Mouse (Mus musculus): Measurements from ENCODE around the gene Cpa5. TPM values are rescaled to one million over a fixed set of nuclear protein-coding genes. Genes with fewer than 3 reads are reported as not detected.

Cpa5 gene
- polyA plus RNA-seq, 1 experiment: not detected

GRCm38 (mm10) chr6:30591851-30592404 is 18.9 kb upstream of the Cpa5 start:
- TF ChIP-seq GATA1 (IDR thresholded peaks at IDR 0.05; ENCODE audit: low read length): no peak

- TF ChIP-seq GATA1 (IDR thresholded peaks at IDR 0.05; ENCODE audit: low read length): no peak
These were observed 18.3 kb upstream of the Cpa5 start for GRCm38 (mm10) chr6:30592417-30592974.

GRCm38 (mm10) chr6:30594364-30594763 is 16.4 kb upstream of the Cpa5 start:
- peak; percentile 4 for TF ChIP-seq GATA1 (IDR thresholded peaks at IDR 0.05; ENCODE audit: low read length)

- no peak for TF ChIP-seq GATA1 (IDR thresholded peaks at IDR 0.05; ENCODE audit: low read length)
These were observed 14.4 kb upstream of the Cpa5 start for GRCm38 (mm10) chr6:30596230-30596898.

- no peak for TF ChIP-seq GATA1 (IDR thresholded peaks at IDR 0.05; ENCODE audit: low read length)
These were observed 10.8 kb upstream of the Cpa5 start for GRCm38 (mm10) chr6:30600033-30600432.

- no peak for TF ChIP-seq GATA1 (IDR thresholded peaks at IDR 0.05; ENCODE audit: low read length)
These were observed 9.8 kb upstream of the Cpa5 start for GRCm38 (mm10) chr6:30600995-30601394.

- no peak for TF ChIP-seq GATA1 (IDR thresholded peaks at IDR 0.05; ENCODE audit: low read length)
These were observed 6.4 kb upstream of the Cpa5 start for GRCm38 (mm10) chr6:30604342-30604867.

- TF ChIP-seq GATA1 (IDR thresholded peaks at IDR 0.05; ENCODE audit: low read length): no peak
These were observed 5.7 kb upstream of the Cpa5 start for GRCm38 (mm10) chr6:30605111-30605510.

GRCm38 (mm10) chr6:30605672-30606071 is 5.1 kb upstream of the Cpa5 start:
- TF ChIP-seq GATA1 (IDR thresholded peaks at IDR 0.05; ENCODE audit: low read length): no peak

GRCm38 (mm10) chr6:30611212-30611611 is 402 bp downstream of the Cpa5 start:
- TF ChIP-seq GATA1 (IDR thresholded peaks at IDR 0.05; ENCODE audit: low read length): no peak

GRCm38 (mm10) chr6:30614251-30614650 is 3.4 kb downstream of the Cpa5 start:
- TF ChIP-seq GATA1 (IDR thresholded peaks at IDR 0.05; ENCODE audit: low read length): no peak

- no peak for TF ChIP-seq GATA1 (IDR thresholded peaks at IDR 0.05; ENCODE audit: low read length)
These were observed 4.9 kb downstream of the Cpa5 start for GRCm38 (mm10) chr6:30615741-30616140.

GRCm38 (mm10) chr6:30616491-30616941 is 5.7 kb downstream of the Cpa5 start:
- TF ChIP-seq GATA1 (IDR thresholded peaks at IDR 0.05; ENCODE audit: low read length): no peak

- no peak for TF ChIP-seq GATA1 (IDR thresholded peaks at IDR 0.05; ENCODE audit: low read length)
These were observed 6.5 kb downstream of the Cpa5 start for GRCm38 (mm10) chr6:30617020-30617958.

GRCm38 (mm10) chr6:30617959-30618590 is 7.3 kb downstream of the Cpa5 start:
- TF ChIP-seq GATA1 (IDR thresholded peaks at IDR 0.05; ENCODE audit: low read length): no peak
